Mouse (Mus musculus): ENCODE measurements around the gene Yipf3. TPM values are rescaled to one million over a fixed set of nuclear protein-coding genes. Genes with fewer than 3 reads are reported as not detected.

Yipf3 gene
- polyA plus RNA-seq, 2 experiments = 92.5 to 142 TPM

GRCm38 (mm10) chr17:46265502-46265901, 17.6 kb downstream of the Yipf3 start:
- DNase-seq (ENCODE audit: low spot score) (no peak), ATAC-seq (ENCODE audit: low FRiP score, low read depth) (no peak)
- Histone ChIP-seq H3K9ac (ENCODE audit: low read depth, low read length, severe bottlenecking) (no peak overlapping the region), H3K4me2 (replicated peaks; ENCODE audit: low read depth, low read length, severe bottlenecking) (no peak overlapping the region), H3K27ac (replicated peaks; ENCODE audit: low read depth, low read length) (no peak overlapping the region), H3K9me3 (ENCODE audit: control insufficient read depth, low read length) (no peaks in the 10 kb centered on the region), H3K27me3 (ENCODE audit: control insufficient read depth, insufficient read depth, low read length) (no peaks in the 10 kb centered on the region), H3K4me3 (replicated peaks; ENCODE audit: low read length) (no peak overlapping the region), H3K4me1 (ENCODE audit: control insufficient read depth, insufficient read depth, low read length) (no peaks in the 10 kb centered on the region), H3K36me3 (ENCODE audit: control insufficient read depth, insufficient read depth, low read length) (peaks cover 88% of the 10 kb centered on the region)
- no peak for TF ChIP-seq POLR2A (IDR thresholded peaks at IDR 0.05; ENCODE audit: borderline replicate concordance, extremely low read depth, insufficient read depth, insufficient read length)
- 60% methylated on average over 12 of the region's 12 CpGs for WGBS

DNA sequence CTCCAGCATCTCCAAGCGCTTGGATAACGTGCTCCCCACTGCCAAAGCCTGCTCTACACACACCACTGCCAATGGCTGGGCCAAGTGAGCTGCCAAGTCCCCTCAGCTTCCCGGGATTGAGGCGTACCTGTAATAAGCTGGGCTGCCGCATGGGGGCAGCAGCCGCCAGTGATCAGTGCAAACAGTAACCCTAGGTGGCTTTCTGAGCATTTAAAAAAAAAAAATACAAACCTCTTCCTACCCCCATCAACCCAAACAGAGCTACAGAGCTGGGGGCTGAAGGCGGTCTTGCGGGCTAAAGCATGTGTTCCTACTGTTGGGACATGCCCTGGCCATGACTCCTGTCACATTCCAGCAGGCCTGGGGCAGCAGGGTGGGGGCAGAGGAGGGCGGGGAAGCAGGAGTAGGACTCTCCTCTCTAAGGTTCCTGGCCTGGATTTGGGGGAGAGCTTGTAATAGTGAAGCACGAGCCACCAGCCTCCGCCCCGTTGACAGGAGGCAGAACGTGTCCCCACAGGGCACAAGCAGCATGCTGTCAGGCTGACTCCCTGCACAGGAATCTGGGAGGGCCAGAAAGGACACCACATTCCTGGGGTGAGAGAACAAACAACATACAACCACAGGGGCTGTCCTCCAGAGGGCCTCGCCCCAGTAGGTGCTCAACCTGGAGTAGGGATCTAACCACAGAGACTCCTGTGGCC, 18.2 kb downstream of the Yipf3 start:
- H3K9ac ChIP-seq (ENCODE audit: low read depth, low read length, severe bottlenecking) = no peak overlapping the region
- DNase-seq (ENCODE audit: low spot score) (peak; percentile 81), ATAC-seq (ENCODE audit: low FRiP score, low read depth) (peak; percentile 24)
- no peak overlapping the region for H3K27ac ChIP-seq (replicated peaks; ENCODE audit: low read depth, low read length)
- H3K36me3 ChIP-seq (ENCODE audit: control insufficient read depth, insufficient read depth, low read length) = peaks cover 88% of the 10 kb centered on the region
- TF ChIP-seq POLR2A (IDR thresholded peaks at IDR 0.05; ENCODE audit: borderline replicate concordance, extremely low read depth, insufficient read depth, insufficient read length) = no peak
- no peak overlapping the region for H3K4me2 ChIP-seq (replicated peaks; ENCODE audit: low read depth, low read length, severe bottlenecking)
- no peaks in the 10 kb centered on the region for H3K27me3 ChIP-seq (ENCODE audit: control insufficient read depth, insufficient read depth, low read length)
- no peaks in the 10 kb centered on the region for H3K4me1 ChIP-seq (ENCODE audit: control insufficient read depth, insufficient read depth, low read length)
- whole genome bisulfite sequencing = 24% methylated on average over 14 of the region's 14 CpGs
- no peaks in the 10 kb centered on the region for H3K9me3 ChIP-seq (ENCODE audit: control insufficient read depth, low read length)
- H3K4me3 ChIP-seq (replicated peaks; ENCODE audit: low read length) = no peak overlapping the region

DNA sequence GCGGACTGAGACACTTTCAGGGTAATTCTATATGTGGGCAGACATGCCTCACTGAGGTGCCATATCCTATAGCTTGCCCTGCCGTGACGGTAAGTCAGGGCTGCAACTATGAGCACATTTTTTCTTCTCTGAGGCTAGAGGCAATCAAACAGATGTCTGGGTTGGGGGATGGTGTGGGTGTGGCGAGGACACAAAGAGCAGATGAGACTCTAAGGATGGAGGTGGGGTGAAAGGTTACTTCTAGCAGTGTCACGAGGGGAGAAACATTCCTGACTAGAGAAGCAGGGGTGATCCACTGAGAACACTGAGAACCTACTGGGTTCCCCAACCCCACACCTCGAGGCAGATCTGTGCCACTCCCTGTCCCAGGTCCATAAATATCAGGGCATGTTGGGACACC, 19.1 kb downstream of the Yipf3 start:
- DNase-seq (ENCODE audit: low spot score) = no peak
- no peaks in the 10 kb centered on the region for H3K9me3 ChIP-seq (ENCODE audit: control insufficient read depth, low read length)
- WGBS = 57% methylated on average over 6 of the region's 6 CpGs
- ATAC-seq (ENCODE audit: low FRiP score, low read depth) = no peak
- no peaks in the 10 kb centered on the region for H3K27me3 ChIP-seq (ENCODE audit: control insufficient read depth, insufficient read depth, low read length)
- peaks cover 88% of the 10 kb centered on the region for H3K36me3 ChIP-seq (ENCODE audit: control insufficient read depth, insufficient read depth, low read length)
- no peak overlapping the region for H3K9ac ChIP-seq (ENCODE audit: low read depth, low read length, severe bottlenecking)
- no peak overlapping the region for H3K4me2 ChIP-seq (replicated peaks; ENCODE audit: low read depth, low read length, severe bottlenecking)
- H3K27ac ChIP-seq (replicated peaks; ENCODE audit: low read depth, low read length) = no peak overlapping the region
- H3K4me3 ChIP-seq (replicated peaks; ENCODE audit: low read length) = no peak overlapping the region
- TF ChIP-seq POLR2A (IDR thresholded peaks at IDR 0.05; ENCODE audit: borderline replicate concordance, extremely low read depth, insufficient read depth, insufficient read length) = no peak
- H3K4me1 ChIP-seq (ENCODE audit: control insufficient read depth, insufficient read depth, low read length) = no peaks in the 10 kb centered on the region

GRCm38 (mm10) chr17:46267511-46267910, 19.6 kb downstream of the Yipf3 start:
- ATAC-seq (ENCODE audit: low FRiP score, low read depth) (no peak), DNase-seq (ENCODE audit: low spot score) (no peak)
- Histone ChIP-seq H3K27ac (replicated peaks; ENCODE audit: low read depth, low read length) (no peak overlapping the region), H3K4me3 (replicated peaks; ENCODE audit: low read length) (no peak overlapping the region), H3K27me3 (ENCODE audit: control insufficient read depth, insufficient read depth, low read length) (no peaks in the 10 kb centered on the region), H3K4me1 (ENCODE audit: control insufficient read depth, insufficient read depth, low read length) (no peaks in the 10 kb centered on the region), H3K36me3 (ENCODE audit: control insufficient read depth, insufficient read depth, low read length) (peaks cover 85% of the 10 kb centered on the region), H3K9me3 (ENCODE audit: control insufficient read depth, low read length) (no peaks in the 10 kb centered on the region), H3K4me2 (replicated peaks; ENCODE audit: low read depth, low read length, severe bottlenecking) (no peak overlapping the region), H3K9ac (ENCODE audit: low read depth, low read length, severe bottlenecking) (no peak overlapping the region)
- no peak for TF ChIP-seq POLR2A (IDR thresholded peaks at IDR 0.05; ENCODE audit: borderline replicate concordance, extremely low read depth, insufficient read depth, insufficient read length)
- 80% methylated on average over 7 of the region's 7 CpGs for WGBS

DNA sequence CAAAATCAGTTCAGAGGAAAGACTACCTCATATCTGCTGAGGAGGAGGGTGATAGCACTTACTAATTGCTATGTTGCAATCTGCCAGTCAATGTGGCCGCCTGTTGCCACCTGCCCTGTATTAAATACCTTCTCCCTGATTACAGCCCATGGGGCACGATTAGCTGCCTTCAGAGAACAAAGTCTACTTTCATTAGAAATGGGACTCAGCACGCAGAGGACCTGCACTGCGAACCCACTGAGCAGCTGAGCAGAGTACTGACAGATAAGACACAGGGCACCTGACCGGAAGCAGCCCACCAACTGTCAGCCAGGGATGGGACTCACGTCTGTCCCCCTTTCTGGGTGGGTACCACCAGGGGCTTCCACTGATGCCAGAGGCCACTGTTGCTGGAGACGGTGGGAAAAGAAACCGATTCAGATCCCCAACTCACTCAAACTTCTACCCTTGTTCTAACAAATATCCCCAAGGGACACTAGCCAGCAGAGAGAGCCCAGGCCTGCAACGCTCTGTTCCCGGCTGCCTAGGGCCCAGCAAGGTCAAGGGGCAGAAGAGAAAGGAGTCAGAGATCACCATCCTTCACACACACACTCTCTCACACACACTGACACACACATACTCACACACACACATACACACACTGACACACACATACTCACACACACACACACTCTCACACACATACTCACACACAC, 20.3 kb downstream of the Yipf3 start:
- H3K27me3 ChIP-seq (ENCODE audit: control insufficient read depth, insufficient read depth, low read length) = no peaks in the 10 kb centered on the region
- H3K27ac ChIP-seq (replicated peaks; ENCODE audit: low read depth, low read length) = no peak overlapping the region
- H3K4me1 ChIP-seq (ENCODE audit: control insufficient read depth, insufficient read depth, low read length) = no peaks in the 10 kb centered on the region
- DNase-seq (ENCODE audit: low spot score) (no peak), ATAC-seq (ENCODE audit: low FRiP score, low read depth) (no peak)
- 66% methylated on average over 10 of the region's 10 CpGs for WGBS
- no peak overlapping the region for H3K9ac ChIP-seq (ENCODE audit: low read depth, low read length, severe bottlenecking)
- no peaks in the 10 kb centered on the region for H3K9me3 ChIP-seq (ENCODE audit: control insufficient read depth, low read length)
- H3K4me3 ChIP-seq (replicated peaks; ENCODE audit: low read length) = no peak overlapping the region
- H3K36me3 ChIP-seq (ENCODE audit: control insufficient read depth, insufficient read depth, low read length) = peaks cover 80% of the 10 kb centered on the region
- H3K4me2 ChIP-seq (replicated peaks; ENCODE audit: low read depth, low read length, severe bottlenecking) = no peak overlapping the region
- TF ChIP-seq POLR2A (IDR thresholded peaks at IDR 0.05; ENCODE audit: borderline replicate concordance, extremely low read depth, insufficient read depth, insufficient read length) = no peak
